Mouse (Mus musculus): Measurements from ENCODE around the gene A530016L24Rik. TPM values are rescaled to one million over a fixed set of nuclear protein-coding genes. Genes with fewer than 3 reads are reported as not detected.

A530016L24Rik gene
- polyA plus RNA-seq, 1 experiment from 2014 or later, result 18.2 TPM

DNA sequence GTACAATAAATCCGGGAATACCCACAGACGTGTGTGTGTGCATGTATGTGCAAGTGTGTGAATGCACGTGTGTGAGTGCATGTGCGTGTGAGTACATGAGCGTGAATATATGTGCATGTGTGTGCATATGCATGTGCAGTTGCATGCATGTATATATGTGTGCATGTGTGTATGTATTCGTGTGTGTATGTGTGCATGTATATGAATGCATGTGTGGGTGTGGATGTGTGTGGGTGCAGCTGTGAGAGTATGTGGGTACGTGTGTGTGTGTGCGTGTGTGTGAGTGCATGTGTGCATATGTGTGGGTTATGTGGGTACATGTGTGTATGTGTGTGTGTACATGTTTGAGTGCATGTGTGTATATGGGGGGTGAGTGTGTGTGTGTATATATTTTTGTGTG lies 56.9 kb downstream of the A530016L24Rik start:
- no peak for TF ChIP-seq CTCF (IDR thresholded peaks at IDR 0.05)
- ATAC-seq (no peak), DNase-seq (ENCODE audit: low read depth, low spot score) (no peak)
- in situ Hi-C loops (cut with MboI; ENCODE audit: low pct_unique_long_range_greater_than_20kb), result no loop called here
- POLR2A ChIA-PET, result no interaction called here
- CTCF ChIA-PET, result no interaction called here
- H3K27me3 ChIP-seq, result no peaks in the 10 kb centered on the region

GRCm38 (mm10) chr12:112549287-112549686 lies 60.0 kb downstream of the A530016L24Rik start:
- H3K27me3 ChIP-seq, result no peaks in the 10 kb centered on the region
- no peak for TF ChIP-seq CTCF (IDR thresholded peaks at IDR 0.05)
- in situ Hi-C loops (cut with MboI; ENCODE audit: low pct_unique_long_range_greater_than_20kb), result no loop called here
- POLR2A ChIA-PET, result no interaction called here
- CTCF ChIA-PET, result no interaction called here
- no peak for ATAC-seq
- no peak for DNase-seq (ENCODE audit: low read depth, low spot score)

Other genes starting within 250 kb of the A530016L24Rik start
- 1.1 TPM for gene Tmem179, start 27.3 kb downstream of the A530016L24Rik start, polyA plus RNA-seq (2021)
- gene Inf2, start 99.3 kb downstream of the A530016L24Rik start, polyA plus RNA-seq (2021), result 59.8 TPM
- gene Adssl1, start 130.6 kb downstream of the A530016L24Rik start, polyA plus RNA-seq (2021), result 1.7 TPM
- 36.0 TPM for gene Siva1, start 155.2 kb downstream of the A530016L24Rik start, polyA plus RNA-seq (2021)
- 281 TPM for gene Akt1, start 185.4 kb downstream of the A530016L24Rik start, polyA plus RNA-seq (2021)
- 4.7 TPM for gene Zbtb42, start 189.4 kb downstream of the A530016L24Rik start, polyA plus RNA-seq (2021)
- gene Cep170b, start 231.0 kb downstream of the A530016L24Rik start, polyA plus RNA-seq (2021), result 92.1 TPM

All from Patski (cell line).